Mouse (Mus musculus) thymus, adult 2 months (tissue): Measurements from ENCODE around the gene Timm8a2. TPM values are rescaled to one million over a fixed set of nuclear protein-coding genes. Genes with fewer than 3 reads are reported as not detected.
A peak's percentile ranks its signal among the peaks of the same experiment; 100 is the strongest.

ENCODE experiments used
- DNase-seq: peaks from one replicate; pipeline ENCODE4 v3.0.0; 2021
- H3K27ac ChIP-seq: fragments of 200-500 bp; 2 replicates; pipeline ENCODE4 v1.5.1; 2012; ENCODE audit warnings: low read length, control low read depth; ENCODE audit not compliant: control insufficient read depth, insufficient read depth
- H3K27me3 ChIP-seq: fragments of 200-500 bp; 2 replicates; pipeline ENCODE4 v1.6.1; 2012; ENCODE audit warnings: mild to moderate bottlenecking, low read length, moderate library complexity, mixed read lengths; ENCODE audit not compliant: control insufficient read depth, insufficient read depth
- H3K36me3 ChIP-seq: fragments of 200-500 bp; 2 replicates; pipeline ENCODE4 v1.6.1; 2012; ENCODE audit warnings: mild to moderate bottlenecking, low read length, moderate library complexity; ENCODE audit not compliant: control insufficient read depth, insufficient read depth
- H3K4me1 ChIP-seq: fragments of 200-500 bp; replicated peaks from 2 replicates; pipeline ENCODE4 v1.6.1; 2012; ENCODE audit warnings: low read length; ENCODE audit not compliant: control insufficient read depth, insufficient read depth
- H3K4me3 ChIP-seq: fragments of 200-500 bp; 2 replicates; pipeline ENCODE4 v1.5.1; 2012; ENCODE audit warnings: mild to moderate bottlenecking, low read length, control low read depth, moderate library complexity; ENCODE audit not compliant: control insufficient read depth, insufficient read depth
- CTCF ChIP-seq: fragments of 200-500 bp; IDR thresholded peaks from 2 replicates; pipeline ENCODE4 v1.5.1; 2012; ENCODE audit warnings: mild to moderate bottlenecking, control low read depth, low read length, moderate library complexity, borderline replicate concordance; ENCODE audit not compliant: control insufficient read depth, poor library complexity, insufficient read depth; ENCODE audit errors: extremely low read depth
- POLR2A ChIP-seq: fragments of 200-500 bp; IDR thresholded peaks from 2 replicates; pipeline ENCODE4 v1.6.1; 2012; ENCODE audit warnings: mild to moderate bottlenecking, low read length, control low read depth, moderate library complexity; ENCODE audit not compliant: control insufficient read depth, poor library complexity, insufficient read depth; ENCODE audit errors: extremely low read depth
- WGBS: fragments of 180-500 bp; shearing (Covaris S2); methylation state at CpG from one replicate; pipeline ENCODE4 v1.1.7; 2018; 5-methylcytosine and 5-hydroxymethylcytosine counted together
- polyA plus RNA-seq: library from polyadenylated mRNA; depleted of rRNA; stranded (reverse); fragments of >200 nt; gene quantifications from 2 replicates; pipeline ENCODE4 v1.2.3, GENCODE M21; 2012

The Timm8a2 gene
- polyA plus RNA-seq, 1 experiment = 0.38 TPM

DNA sequence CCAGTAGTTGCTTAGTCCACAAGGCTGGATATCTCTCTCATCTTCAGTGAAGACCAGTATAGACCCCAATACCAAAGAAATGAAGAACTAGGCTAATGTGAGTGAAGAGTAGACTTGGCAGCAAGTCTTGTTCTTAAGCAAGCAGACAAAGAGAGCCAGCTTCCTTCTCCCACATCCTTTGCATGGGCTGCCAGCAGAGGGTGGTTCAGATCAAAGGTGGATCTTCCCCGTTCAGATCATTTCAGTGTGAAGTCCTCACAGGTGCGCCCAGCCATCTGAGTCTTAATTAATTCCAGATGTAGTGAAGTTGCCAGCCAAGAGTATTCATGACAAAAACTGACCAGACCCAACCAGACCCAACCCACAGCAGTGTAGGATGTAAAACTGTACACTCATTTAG, 16.5 kb upstream of the Timm8a2 start:
- H3K4me1 ChIP-seq = peaks cover 37% of the 10 kb centered on the region
- H3K27me3 ChIP-seq = no peaks in the 10 kb centered on the region
- no peak for TF ChIP-seq POLR2A
- no peak overlapping the region for H3K4me3 ChIP-seq
- no peak for DNase-seq
- H3K36me3 ChIP-seq = no peaks in the 10 kb centered on the region; the same call in 1 of the 2 replicates
- 7% methylated on average over 2 of the region's 2 CpGs for WGBS
- no peak overlapping the region for H3K27ac ChIP-seq

DNA sequence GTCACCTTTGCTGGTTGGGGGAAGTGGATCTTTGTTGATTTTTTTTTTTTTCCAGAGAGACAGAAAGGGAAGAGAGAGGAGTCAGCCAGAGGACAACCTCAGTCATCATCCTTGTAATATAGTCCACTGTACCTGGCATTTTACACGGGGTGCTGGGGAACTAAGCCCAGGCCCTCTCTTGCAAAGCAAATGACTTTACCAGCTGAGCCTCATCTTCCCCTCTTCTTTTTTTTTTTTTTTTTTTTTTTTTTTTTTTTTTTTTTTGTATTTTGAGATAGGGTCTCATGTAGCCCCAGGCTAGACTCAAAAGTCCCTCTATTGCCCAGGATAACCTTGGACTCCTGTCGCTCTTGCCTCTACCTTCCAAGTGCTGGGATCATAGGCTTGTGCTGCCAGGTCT, 15.1 kb upstream of the Timm8a2 start:
- Histone ChIP-seq H3K4me1 (peaks cover 23% of the 10 kb centered on the region), H3K27me3 (no peaks in the 10 kb centered on the region), H3K27ac (no peak overlapping the region), H3K4me3 (no peak overlapping the region), H3K36me3 (no peaks in the 10 kb centered on the region; the same call in 1 of the 2 replicates)
- DNase-seq = no peak
- TF ChIP-seq POLR2A (no peak), CTCF (no peak)
- 78% methylated on average over 2 of the region's 2 CpGs for WGBS

DNA sequence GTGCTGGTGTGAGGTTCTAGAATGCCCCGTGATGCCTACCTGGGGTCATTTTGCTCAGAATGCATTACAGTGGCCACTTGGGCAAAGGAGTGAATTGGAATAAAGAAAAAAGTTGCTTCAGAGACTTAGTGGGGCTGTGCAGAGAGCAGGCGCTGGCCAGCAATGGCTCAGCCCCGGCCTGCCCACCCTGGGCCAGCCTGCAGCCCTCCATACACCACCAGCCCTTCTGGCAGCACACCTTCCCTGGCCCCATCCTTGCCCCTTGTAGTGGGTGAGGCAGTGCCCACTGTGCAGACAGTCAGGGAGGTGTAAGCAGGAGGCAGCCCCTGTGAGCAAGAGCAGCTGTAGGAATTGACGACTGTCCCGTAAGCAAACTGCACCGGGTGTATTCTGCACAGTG, 13.9 kb upstream of the Timm8a2 start:
- no peaks in the 10 kb centered on the region for H3K27me3 ChIP-seq
- H3K4me3 ChIP-seq = no peak overlapping the region
- TF ChIP-seq CTCF = no peak
- no peak for TF ChIP-seq POLR2A
- H3K27ac ChIP-seq = no peak overlapping the region
- 97% methylated on average over 6 of the region's 6 CpGs for WGBS
- no peaks in the 10 kb centered on the region; the same call in 1 of the 2 replicates for H3K36me3 ChIP-seq
- peaks cover 22% of the 10 kb centered on the region for H3K4me1 ChIP-seq
- no peak for DNase-seq

DNA sequence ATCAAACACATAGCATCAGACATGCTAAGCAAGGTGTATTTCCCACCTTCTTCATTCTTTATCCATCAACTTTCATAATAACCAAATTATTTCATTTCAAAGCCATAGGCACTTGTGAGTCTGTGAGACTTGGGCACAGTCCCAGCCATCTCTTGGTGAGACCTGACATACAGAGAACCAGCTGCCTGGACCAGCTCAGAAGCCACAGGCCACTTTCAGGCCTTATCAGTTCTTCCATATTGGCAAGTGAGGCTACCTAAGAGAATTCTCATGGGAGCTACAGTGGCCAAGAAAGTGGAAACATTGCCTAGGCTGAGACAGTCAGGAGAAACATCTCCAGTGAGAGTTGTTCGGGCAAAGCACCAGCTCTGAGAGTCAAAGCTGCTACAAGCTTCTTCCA, 11.4 kb upstream of the Timm8a2 start:
- no peak for TF ChIP-seq CTCF
- peaks cover 20% of the 10 kb centered on the region for H3K4me1 ChIP-seq
- H3K27ac ChIP-seq = no peak overlapping the region
- H3K4me3 ChIP-seq = no peak overlapping the region
- DNase-seq = no peak
- no peaks in the 10 kb centered on the region; the same call in 1 of the 2 replicates for H3K36me3 ChIP-seq
- no peaks in the 10 kb centered on the region for H3K27me3 ChIP-seq
- 89% methylated on average over 1 of the region's 1 CpGs for WGBS

DNA sequence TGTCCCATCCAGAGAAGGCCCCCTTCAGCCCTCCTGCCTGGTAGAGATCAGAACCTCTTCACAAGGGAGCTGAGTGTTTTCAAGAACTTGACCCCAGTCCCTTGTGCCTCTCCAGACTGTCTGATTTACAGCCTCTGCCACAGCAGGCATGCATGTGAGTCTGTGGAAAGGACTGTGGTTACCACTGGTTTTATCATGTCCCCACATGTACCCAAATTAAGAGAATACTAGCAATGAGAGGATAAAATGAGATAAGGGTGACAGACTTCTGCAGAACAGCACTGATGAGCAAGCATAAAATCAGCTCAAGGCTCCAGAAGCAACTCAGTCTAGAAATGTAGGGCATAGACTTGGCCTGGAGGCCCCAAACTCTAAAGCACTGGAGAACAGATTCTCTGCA, 10.5 kb upstream of the Timm8a2 start:
- DNase-seq = no peak
- no peak overlapping the region for H3K27ac ChIP-seq
- TF ChIP-seq POLR2A = no peak
- TF ChIP-seq CTCF = no peak
- H3K36me3 ChIP-seq = no peaks in the 10 kb centered on the region; the same call in 1 of the 2 replicates
- H3K27me3 ChIP-seq = no peaks in the 10 kb centered on the region
- no peak overlapping the region for H3K4me3 ChIP-seq
- H3K4me1 ChIP-seq = peaks cover 23% of the 10 kb centered on the region

DNA sequence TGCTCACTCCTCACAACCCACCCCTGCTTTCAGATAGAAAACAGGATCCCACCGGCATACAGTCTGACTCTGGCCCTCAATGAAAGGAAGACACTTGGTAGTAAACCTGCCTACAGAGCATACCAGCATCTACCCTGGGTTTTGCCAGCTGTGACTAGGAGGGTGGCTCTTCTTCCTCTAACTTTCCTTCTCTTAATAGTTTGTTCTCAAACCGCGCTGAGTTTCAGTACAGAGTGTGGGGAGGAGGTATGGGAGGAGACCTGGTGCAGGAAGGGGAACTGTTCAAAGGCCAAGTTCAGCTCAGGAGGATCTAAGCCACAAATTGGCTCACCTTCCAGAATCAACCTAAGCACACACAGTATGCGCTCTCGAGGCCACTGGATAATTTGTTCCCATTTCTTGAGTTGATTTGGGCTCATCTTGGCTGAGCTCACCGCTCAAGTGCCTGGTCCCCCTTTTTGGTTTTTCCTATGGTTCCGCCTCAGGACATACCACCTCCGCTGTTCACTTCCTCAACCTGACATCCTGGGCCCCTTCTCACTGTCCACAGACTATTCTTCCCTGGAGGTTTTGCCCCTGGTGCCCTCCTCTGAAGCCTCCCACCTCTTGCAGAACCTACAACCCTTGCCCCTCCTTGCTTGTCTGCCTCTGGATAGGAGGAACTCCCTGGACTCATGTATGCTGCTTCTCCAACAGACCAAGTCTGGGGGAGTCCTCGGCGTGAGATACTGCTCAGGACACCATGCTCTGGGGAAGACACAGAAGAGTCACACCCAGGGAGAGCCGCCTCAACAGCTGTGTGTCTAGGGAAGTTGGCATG, 5.3 kb upstream of the Timm8a2 start:
- Histone ChIP-seq H3K4me3 (no peak overlapping the region), H3K36me3 (no peaks in the 10 kb centered on the region), H3K27me3 (no peaks in the 10 kb centered on the region), H3K27ac (peak overlapping the region; percentile 26; the same call in 1 of the 2 replicates), H3K4me1 (peaks cover 36% of the 10 kb centered on the region)
- TF ChIP-seq POLR2A (no peak), CTCF (no peak)
- 19% methylated on average over 11 of the region's 11 CpGs for WGBS
- peak; percentile 49 for DNase-seq

DNA sequence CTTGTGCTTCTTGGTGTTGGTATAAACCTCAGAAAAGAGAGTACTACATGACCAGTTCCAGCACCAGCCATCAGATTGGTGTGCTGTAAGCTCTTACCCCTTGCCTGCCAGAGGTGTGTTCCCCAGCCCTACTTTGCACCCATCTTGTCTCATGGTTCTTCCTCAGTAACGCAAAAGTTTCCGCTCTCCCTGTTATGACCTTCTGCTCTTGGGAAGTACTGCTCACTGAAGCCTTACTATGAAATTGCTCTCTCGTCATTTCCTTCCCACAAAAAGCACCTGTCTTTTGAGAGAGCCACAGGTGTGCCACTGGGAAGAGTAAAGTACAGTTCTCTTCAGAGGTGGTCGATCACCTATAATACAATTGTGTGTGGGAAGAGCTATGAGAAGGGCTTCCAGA, 4.6 kb upstream of the Timm8a2 start:
- Histone ChIP-seq H3K36me3 (no peaks in the 10 kb centered on the region), H3K27me3 (no peaks in the 10 kb centered on the region), H3K27ac (peak overlapping the region; percentile 26; the same call in 1 of the 2 replicates), H3K4me3 (no peak overlapping the region), H3K4me1 (peaks cover 35% of the 10 kb centered on the region)
- TF ChIP-seq POLR2A (no peak), CTCF (no peak)
- whole genome bisulfite sequencing = 64% methylated on average over 4 of the region's 4 CpGs
- no peak for DNase-seq
